Mouse (Mus musculus): ENCODE data around the gene Edem2.

Edem2 gene

GRCm38 (mm10) chr2:155689211-155689610 lies 40.1 kb downstream of the Edem2 start:
- CTCF ChIA-PET = interaction anchor here (0.6 kb wide), 1 partner anchor 336 kb away, joined by 3 read pairs; no protein-coding TSS in a partner anchor

GRCm38 (mm10) chr2:155687746-155688145 lies 41.5 kb downstream of the Edem2 start:
- CTCF ChIA-PET = no interaction called here

- CTCF ChIA-PET = no interaction called here
Measured at GRCm38 (mm10) chr2:155686572-155686971, 42.7 kb downstream of the Edem2 start.

GRCm38 (mm10) chr2:155683821-155684220 lies 45.5 kb downstream of the Edem2 start:
- CTCF ChIA-PET = no interaction called here

- CTCF ChIA-PET = no interaction called here
Measured at GRCm38 (mm10) chr2:155683137-155683536, 46.1 kb downstream of the Edem2 start.

GRCm38 (mm10) chr2:155681874-155682273 lies 47.4 kb downstream of the Edem2 start:
- CTCF ChIA-PET = no interaction called here

- CTCF ChIA-PET = no interaction called here
Measured at GRCm38 (mm10) chr2:155681194-155681593, 48.1 kb downstream of the Edem2 start.

- CTCF ChIA-PET = no interaction called here
Measured at GRCm38 (mm10) chr2:155680591-155680990, 48.7 kb downstream of the Edem2 start.

- CTCF ChIA-PET = interaction anchor here (0.7 kb wide), 1 partner anchor 32 kb away, joined by 6 read pairs; no protein-coding TSS in a partner anchor
Measured at GRCm38 (mm10) chr2:155679586-155680110, 49.6 kb downstream of the Edem2 start.

GRCm38 (mm10) chr2:155675118-155675517 lies 54.2 kb downstream of the Edem2 start:
- CTCF ChIA-PET = interaction anchor here (0.5 to 0.7 kb wide), 2 partner anchors 16 to 565 kb away, joined by 3 to 4 read pairs; no protein-coding TSS in a partner anchor

GRCm38 (mm10) chr2:155673546-155673945 lies 55.7 kb downstream of the Edem2 start:
- CTCF ChIA-PET = interaction anchor here (0.7 to 1.6 kb wide), 3 partner anchors 22 to 390 kb away, joined by 3 to 10 read pairs (median 6); no protein-coding TSS in a partner anchor

- CTCF ChIA-PET = interaction anchor here (0.5 to 0.6 kb wide), 2 partner anchors 188 to 546 kb away, joined by 3 to 6 read pairs; no protein-coding TSS in a partner anchor
Measured at GRCm38 (mm10) chr2:155671236-155671635, 58.0 kb downstream of the Edem2 start.

GRCm38 (mm10) chr2:155668461-155668860 lies 60.8 kb downstream of the Edem2 start:
- CTCF ChIA-PET = no interaction called here

- CTCF ChIA-PET = interaction anchor here (0.6 kb wide), 1 partner anchor 8 kb away, joined by 4 read pairs; no protein-coding TSS in a partner anchor
Measured at GRCm38 (mm10) chr2:155667881-155668280, 61.4 kb downstream of the Edem2 start.

GRCm38 (mm10) chr2:155663910-155664460 lies 65.3 kb downstream of the Edem2 start:
- CTCF ChIA-PET = no interaction called here

GRCm38 (mm10) chr2:155663097-155663496 lies 66.2 kb downstream of the Edem2 start:
- CTCF ChIA-PET = interaction anchor here (1.2 kb wide), 1 partner anchor 41 kb away, joined by 4 read pairs; no protein-coding TSS in a partner anchor

- CTCF ChIA-PET = interaction anchor here (0.7 to 1.2 kb wide), 2 partner anchors 42 to 102 kb away, joined by 3 to 4 read pairs; no protein-coding TSS in a partner anchor
Measured at GRCm38 (mm10) chr2:155662390-155662789, 66.9 kb downstream of the Edem2 start.

GRCm38 (mm10) chr2:155655759-155656372 lies 73.4 kb downstream of the Edem2 start:
- CTCF ChIA-PET = interaction anchor here (0.7 kb wide), 1 partner anchor 10 kb away, joined by 9 read pairs; no protein-coding TSS in a partner anchor

GRCm38 (mm10) chr2:155652618-155653017 lies 76.7 kb downstream of the Edem2 start:
- CTCF ChIA-PET = no interaction called here
